Mouse (Mus musculus) olfactory bulb, adult 2 months (tissue): ENCODE results near the gene Elovl5.

Experiments
- CTCF ChIP-seq: fragments of 200-500 bp; IDR thresholded peaks from 2 replicates; pipeline ENCODE4 v1.5.1; 2012; ENCODE audit warnings: low read depth, mild to moderate bottlenecking, low read length, moderate library complexity; ENCODE audit not compliant: insufficient read depth
- POLR2A ChIP-seq: fragments of 200-500 bp; IDR thresholded peaks from 2 replicates; pipeline ENCODE4 v1.6.1; 2012; ENCODE audit warnings: mild to moderate bottlenecking, low read depth, low read length, moderate library complexity; ENCODE audit not compliant: insufficient read depth

- TF ChIP-seq POLR2A (no peak), CTCF (no peak)
Observed at GRCm38 (mm10) chr9:77918211-77918610, 1.0 kb downstream of the Elovl5 start.
